Mouse (Mus musculus) liver, embryonic 14.5 days (tissue): ENCODE results near the gene Ntn5. TPM values are rescaled to one million over a fixed set of nuclear protein-coding genes. Genes with fewer than 3 reads are reported as not detected.

Experiments
- ATAC-seq: fragments of 200-750 bp; cut with Nextera tagmentation; 2 replicates; pipeline ENCODE4 v1.8.0; 2017; ENCODE audit warnings: moderate number of reproducible peaks, mild to moderate bottlenecking, moderate library complexity; ENCODE audit not compliant: insufficient read depth
- DNase-seq, 3 experiments: peaks; one replicate each; pipeline ENCODE4 v3.0.0-alpha.2; 2012 to 2013; ENCODE audit warnings: low read depth in 3 of 3, low spot score in 3 of 3
- H3K27ac ChIP-seq: fragments of 300-500 bp; sonication (generic); 2 replicates; pipeline ENCODE4 v1.5.1; 2014; ENCODE audit warnings: moderate library complexity, mild to moderate bottlenecking, control low read depth, inconsistent platforms
- H3K27me3 ChIP-seq: fragments of 300-500 bp; sonication (generic); 2 replicates; pipeline ENCODE4 v1.6.1; 2014; ENCODE audit warnings: mild to moderate bottlenecking, low read length, moderate library complexity; ENCODE audit not compliant: control insufficient read depth, insufficient read depth
- H3K36me3 ChIP-seq: fragments of 300-500 bp; sonication (generic); replicated peaks from 2 replicates; pipeline ENCODE4 v1.6.1; 2014; ENCODE audit warnings: low read depth; ENCODE audit not compliant: control insufficient read depth, insufficient read depth
- H3K4me1 ChIP-seq, 2 experiments: fragments of 200-500 bp in 1 of 2; fragments of 300-500 bp in 1 of 2; sonication (generic) in 1 of 2; replicated peaks; 2 replicates each; pipeline ENCODE4 v1.6.1; 2012 to 2014; ENCODE audit warnings: antibody characterized with exemption in 1 of 2, inconsistent platforms in 1 of 2, low read length in 1 of 2; ENCODE audit not compliant: control insufficient read depth in 2 of 2, insufficient read depth in 2 of 2
- H3K4me2 ChIP-seq: fragments of 300-500 bp; sonication (generic); 2 replicates; pipeline ENCODE4 v1.6.1; 2014; ENCODE audit warnings: low read depth, mild to moderate bottlenecking, control low read depth, moderate library complexity
- H3K4me3 ChIP-seq, 2 experiments: fragments of 200-500 bp in 1 of 2; fragments of 300-500 bp in 1 of 2; sonication (generic) in 1 of 2; 2 replicates each; pipeline ENCODE4 v1.5.1; 2012 to 2014; ENCODE audit warnings: low read depth in 2 of 2, low read length in 2 of 2, mild to moderate bottlenecking in 2 of 2, control low read depth in 1 of 2, inconsistent platforms in 1 of 2, moderate library complexity in 1 of 2; ENCODE audit not compliant: insufficient read depth in 1 of 2
- H3K9ac ChIP-seq: fragments of 300-500 bp; sonication (generic); replicated peaks from 2 replicates; pipeline ENCODE4 v1.6.1; 2014; ENCODE audit warnings: mild to moderate bottlenecking, control low read depth, moderate library complexity
- H3K9me3 ChIP-seq: fragments of 300-500 bp; sonication (generic); 2 replicates; pipeline ENCODE4 v1.6.1; 2016; ENCODE audit warnings: low read length, mixed read lengths; ENCODE audit not compliant: control insufficient read depth
- CTCF ChIP-seq: IDR thresholded peaks from 2 replicates; pipeline ENCODE4 v1.5.1; 2016; ENCODE audit warnings: antibody characterized with exemption, low read depth, control low read depth
- EP300 ChIP-seq: IDR thresholded peaks from 2 replicates; pipeline ENCODE4 v1.6.1; 2016; ENCODE audit warnings: antibody characterized with exemption, low read depth
- WGBS: fragments of 180-500 bp; shearing (Covaris S2); extraction: QIAGEN DNeasy Blood & Tissue Kit; methylation state at CpG from one replicate; pipeline ENCODE4 v1.1.7; 2014; ENCODE audit not compliant: insufficient replicate concordance; 5-methylcytosine and 5-hydroxymethylcytosine counted together
- polyA plus RNA-seq, 2 experiments: library from polyadenylated mRNA; depleted of rRNA in 1 of 2; stranded (reverse) in 1 of 2; unstranded in 1 of 2; fragments of >200 nt; fragmentation: Nextera tagmentation in 1 of 2; extraction: Ambion mirVana in 1 of 2; gene quantifications; 2 replicates each; pipeline versions ENCODE4 v1.2.1 to v1.2.3; 2012 to 2014

Ntn5 gene
- polyA plus RNA-seq, 2 experiments = not detected

DNA sequence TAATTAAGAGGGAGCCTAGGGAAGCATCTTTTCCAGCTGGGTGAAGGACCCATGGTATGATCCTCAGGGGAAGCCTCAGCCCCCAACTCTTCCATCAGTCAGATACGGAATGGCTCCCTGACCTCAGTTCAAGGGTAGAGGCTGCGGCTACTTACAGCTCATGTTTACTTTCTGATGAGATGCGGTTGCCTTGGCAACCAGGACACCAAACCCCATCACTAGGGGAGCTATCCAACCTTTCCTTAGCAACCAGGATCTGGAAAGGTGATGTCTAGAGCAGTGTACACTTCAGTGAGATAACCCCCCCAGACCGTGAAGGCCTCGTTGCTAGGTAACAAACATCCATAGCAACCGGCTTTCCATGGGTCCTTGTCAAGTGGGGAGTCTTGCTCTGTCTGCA is 25.2 kb downstream of the Ntn5 start:
- H3K4me3 ChIP-seq = no peak overlapping the region
- 63% methylated on average over 6 of the region's 6 CpGs for WGBS
- peaks cover 24 to 28% of the 10 kb centered on the region in 2 experiments for H3K4me1 ChIP-seq
- no peak for DNase-seq
- no peaks in the 10 kb centered on the region for H3K9me3 ChIP-seq
- no peak for TF ChIP-seq EP300
- no peak for TF ChIP-seq CTCF
- H3K9ac ChIP-seq = no peak overlapping the region
- no peak overlapping the region for H3K4me2 ChIP-seq
- H3K36me3 ChIP-seq = peaks cover 12% of the 10 kb centered on the region
- no peaks in the 10 kb centered on the region for H3K27me3 ChIP-seq
- ATAC-seq = no peak
- no peak overlapping the region for H3K27ac ChIP-seq

DNA sequence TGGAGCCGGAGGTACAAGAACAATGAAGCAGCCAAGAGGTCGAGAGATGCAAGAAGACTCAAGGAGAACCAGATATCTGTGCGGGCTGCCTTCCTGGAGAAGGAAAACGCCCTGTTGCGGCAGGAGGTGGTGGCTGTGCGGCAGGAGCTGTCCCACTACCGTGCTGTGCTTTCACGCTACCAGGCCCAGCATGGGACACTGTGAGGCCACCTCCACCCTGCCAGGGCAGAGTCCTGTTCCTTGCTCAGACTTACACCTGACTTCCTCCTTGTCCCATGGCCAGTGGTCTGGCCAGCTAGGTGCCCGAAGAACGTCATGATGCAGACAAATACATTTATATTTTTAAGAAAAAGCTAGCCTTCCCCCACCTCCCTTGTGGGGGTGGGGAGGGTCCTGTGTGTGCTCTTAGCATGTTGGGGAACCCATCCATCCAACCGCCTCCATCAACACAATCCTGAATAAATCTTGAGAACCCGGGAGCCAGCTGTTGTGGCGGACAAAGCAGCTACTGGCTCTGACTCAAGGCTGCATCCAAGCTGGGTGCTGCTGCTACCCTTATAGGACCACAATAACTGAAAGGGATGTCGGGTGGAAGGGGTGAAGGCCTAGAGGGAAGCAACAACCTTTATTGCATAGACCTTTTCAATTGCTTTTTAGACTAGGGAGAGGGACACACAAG is 26.0 kb downstream of the Ntn5 start:
- H3K36me3 ChIP-seq = peaks cover 12% of the 10 kb centered on the region
- no peak for ATAC-seq
- H3K4me2 ChIP-seq = no peak overlapping the region
- no peak overlapping the region for H3K27ac ChIP-seq
- WGBS = 65% methylated on average over 14 of the region's 14 CpGs
- DNase-seq = no peak
- H3K9me3 ChIP-seq = no peaks in the 10 kb centered on the region
- no peak overlapping the region for H3K9ac ChIP-seq
- TF ChIP-seq EP300 (no peak), CTCF (no peak)
- peaks cover 25 to 27% of the 10 kb centered on the region in 2 experiments for H3K4me1 ChIP-seq
- H3K27me3 ChIP-seq = no peaks in the 10 kb centered on the region
- H3K4me3 ChIP-seq = no peak overlapping the region

GRCm38 (mm10) chr7:45710477-45711191 is 26.8 kb downstream of the Ntn5 start:
- no peak for TF ChIP-seq CTCF
- TF ChIP-seq EP300 = no peak

DNA sequence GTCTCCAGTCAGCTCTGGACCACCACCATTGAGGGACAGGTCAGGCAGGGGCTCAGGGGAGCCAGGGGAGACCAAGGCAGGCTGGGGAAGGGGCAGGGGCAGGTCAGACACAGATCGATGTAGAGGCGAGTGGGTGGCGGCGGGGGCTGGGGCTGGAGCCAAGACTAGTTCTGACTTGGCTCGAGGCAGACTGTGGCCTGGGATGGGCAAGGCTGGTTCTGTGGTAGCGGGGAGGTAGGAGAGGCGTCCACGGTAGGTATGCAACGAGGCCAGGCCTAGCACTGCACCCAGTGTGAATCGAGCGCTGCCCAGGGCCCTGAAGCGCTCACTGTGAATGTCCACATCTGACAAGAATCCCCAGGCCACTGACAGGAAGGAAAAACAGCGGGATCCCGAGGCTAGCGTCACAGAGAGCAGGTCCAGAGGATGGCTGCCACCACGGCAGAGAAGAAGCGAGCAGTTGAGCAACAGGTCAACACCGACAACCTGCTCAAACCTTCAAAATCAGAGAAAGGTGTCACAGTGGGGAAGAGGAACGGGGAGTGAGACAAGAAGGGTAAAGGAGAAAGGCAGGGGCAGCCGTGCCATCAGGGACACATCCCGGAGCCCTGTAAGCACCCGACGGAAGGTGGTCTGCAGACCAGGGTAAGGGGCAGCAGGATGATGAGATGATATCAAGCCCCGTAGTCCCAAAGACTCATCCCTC is 27.6 kb downstream of the Ntn5 start:
- H3K4me3 ChIP-seq = no peak overlapping the region
- no peak for DNase-seq
- no peak overlapping the region for H3K4me2 ChIP-seq
- WGBS = 83% methylated on average over 24 of the region's 24 CpGs
- H3K27me3 ChIP-seq = no peaks in the 10 kb centered on the region
- no peak for TF ChIP-seq EP300
- TF ChIP-seq CTCF = no peak
- H3K27ac ChIP-seq = no peak overlapping the region
- H3K9ac ChIP-seq = no peak overlapping the region
- peaks cover 12% of the 10 kb centered on the region for H3K36me3 ChIP-seq
- H3K4me1 ChIP-seq = peaks cover 26 to 32% of the 10 kb centered on the region in 2 experiments
- no peaks in the 10 kb centered on the region for H3K9me3 ChIP-seq
- ATAC-seq = no peak

More at GRCm38 (mm10) chr7:45710477-45711191, 26.8 kb downstream of the Ntn5 start:
- Histone ChIP-seq H3K9ac (no peak overlapping the region), H3K27ac (no peak overlapping the region), H3K36me3 (peaks cover 12% of the 10 kb centered on the region), H3K4me3 (no peak overlapping the region), H3K4me1 (peaks cover 25 to 30% of the 10 kb centered on the region in 2 experiments), H3K9me3 (no peaks in the 10 kb centered on the region), H3K27me3 (no peaks in the 10 kb centered on the region), H3K4me2 (no peak overlapping the region)
- ATAC-seq (no peak), DNase-seq (no peak)
- WGBS = 84% methylated on average over 20 of the region's 20 CpGs
